Mouse (Mus musculus) liver, embryonic 11.5 days (tissue): ENCODE results near the gene Fkbp9. TPM values are rescaled to one million over a fixed set of nuclear protein-coding genes. Genes with fewer than 3 reads are reported as not detected.
"Not testable (repeated sequence)": the region's sequence is repeated elsewhere in the genome, so short reads cannot be mapped to it uniquely, and the experiment has no call there.

Experiments used
- ATAC-seq: fragments of 200-750 bp; cut with Nextera tagmentation; replicated peaks from 2 replicates; pipeline ENCODE4 v1.8.0; 2017; ENCODE audit warnings: moderate number of reproducible peaks, mild to moderate bottlenecking, moderate TSS enrichment, moderate library complexity; ENCODE audit not compliant: low FRiP score
- DNase-seq: peaks from one replicate; pipeline ENCODE4 v3.0.0-alpha.2; 2017; ENCODE audit warnings: low spot score
- H3K27ac ChIP-seq: fragments of 300-500 bp; sonication (generic); 2 replicates; pipeline ENCODE4 v1.5.1; 2014; ENCODE audit warnings: mild to moderate bottlenecking, low read depth, low read length, control low read depth
- H3K27me3 ChIP-seq: fragments of 300-500 bp; sonication (generic); replicated peaks from 2 replicates; pipeline ENCODE4 v1.6.1; 2014; ENCODE audit warnings: low read length, mixed read lengths; ENCODE audit not compliant: control insufficient read depth, insufficient read depth
- H3K36me3 ChIP-seq: fragments of 300-500 bp; sonication (generic); 2 replicates; pipeline ENCODE4 v1.6.1; 2014; ENCODE audit warnings: mild to moderate bottlenecking, low read length, moderate library complexity, mixed read lengths; ENCODE audit not compliant: control insufficient read depth, insufficient read depth
- H3K4me1 ChIP-seq: fragments of 300-500 bp; sonication (generic); replicated peaks from 2 replicates; pipeline ENCODE4 v1.6.1; 2014; ENCODE audit warnings: low read length, mixed read lengths; ENCODE audit not compliant: control insufficient read depth, insufficient read depth
- H3K4me2 ChIP-seq: fragments of 300-500 bp; sonication (generic); 2 replicates; pipeline ENCODE4 v1.6.1; 2014; ENCODE audit warnings: mild to moderate bottlenecking, control low read depth, moderate library complexity
- H3K4me3 ChIP-seq: fragments of 300-500 bp; sonication (generic); 2 replicates; pipeline ENCODE4 v1.5.1; 2014; ENCODE audit warnings: low read depth, low read length, control low read depth
- H3K9ac ChIP-seq: fragments of 300-500 bp; sonication (generic); 2 replicates; pipeline ENCODE4 v1.6.1; 2014; ENCODE audit warnings: low read depth, low read length, control low read depth
- H3K9me3 ChIP-seq: fragments of 300-500 bp; sonication (generic); 2 replicates; pipeline ENCODE4 v1.6.1; 2016; ENCODE audit warnings: low read length, inconsistent platforms, mixed read lengths; ENCODE audit not compliant: control insufficient read depth
- WGBS: fragments of 180-500 bp; shearing (Covaris S2); extraction: QIAGEN DNeasy Blood & Tissue Kit; methylation state at CpG from one replicate; pipeline ENCODE4 v1.1.7; 2014; 5-methylcytosine and 5-hydroxymethylcytosine counted together
- polyA plus RNA-seq: library from polyadenylated mRNA; unstranded; fragments of >200 nt; fragmentation: Nextera tagmentation; extraction: Ambion mirVana; gene quantifications from 2 replicates; pipeline ENCODE4 v1.2.1, GENCODE M21; 2014

Gene Fkbp9
- polyA plus RNA-seq, 1 experiment from 2014 or later = 56.8 TPM

GRCm38 (mm10) chr6:56850315-56850714, 18.5 kb downstream of the Fkbp9 start:
- Histone ChIP-seq H3K27ac (no peak overlapping the region), H3K4me1 (no peaks in the 10 kb centered on the region; the same call in 1 of the 2 replicates), H3K4me3 (no peak overlapping the region), H3K4me2 (no peak overlapping the region), H3K9ac (no peak overlapping the region), H3K27me3 (no peaks in the 10 kb centered on the region), H3K36me3 (peaks cover 6% of the 10 kb centered on the region), H3K9me3 (no peaks in the 10 kb centered on the region)
- 66% methylated on average over 7 of the region's 7 CpGs for WGBS
- DNase-seq (no peak), ATAC-seq (0 out of 2 replicates have a peak, but pooled peaks have one; percentile 42)

DNA sequence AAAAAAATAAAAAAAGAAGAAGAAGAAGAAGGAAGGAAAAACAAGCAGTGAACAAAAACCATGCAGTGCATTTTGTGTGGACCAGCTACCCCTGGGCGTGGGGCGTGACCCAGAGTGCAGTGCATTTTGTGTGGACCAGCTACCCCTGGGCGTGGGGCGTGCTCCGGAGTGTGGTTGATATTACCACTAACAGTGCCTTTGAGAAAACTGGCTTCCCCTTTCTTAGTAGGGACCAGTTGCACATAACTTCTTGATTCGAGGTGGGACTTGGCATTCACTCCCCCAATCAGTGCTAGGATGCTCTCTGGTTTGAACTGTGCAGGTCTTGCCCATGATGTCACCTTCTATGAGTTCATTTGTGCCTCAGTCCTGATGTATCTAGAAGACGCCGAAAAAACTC, 22.9 kb downstream of the Fkbp9 start:
- Histone ChIP-seq H3K4me3 (no peak overlapping the region), H3K36me3 (peaks cover 6% of the 10 kb centered on the region), H3K4me2 (no peak overlapping the region), H3K27me3 (no peaks in the 10 kb centered on the region), H3K4me1 (no peaks in the 10 kb centered on the region; the same call in 1 of the 2 replicates), H3K9ac (no peak overlapping the region), H3K9me3 (no peaks in the 10 kb centered on the region), H3K27ac (no peak overlapping the region)
- ATAC-seq (no peak), DNase-seq (no peak)
- WGBS = 92% methylated on average over 8 of the region's 8 CpGs

GRCm38 (mm10) chr6:56856748-56857147, 24.9 kb downstream of the Fkbp9 start:
- Histone ChIP-seq H3K9me3 (no peaks in the 10 kb centered on the region), H3K4me3 (no peak overlapping the region), H3K27me3 (no peaks in the 10 kb centered on the region), H3K27ac (no peak overlapping the region), H3K9ac (no peak overlapping the region), H3K4me2 (no peak overlapping the region), H3K4me1 (peaks cover 3% of the 10 kb centered on the region; the same call in 1 of the 2 replicates), H3K36me3 (peaks cover 2% of the 10 kb centered on the region; the same call in 1 of the 2 replicates)
- WGBS = 88% methylated on average over 5 of the region's 5 CpGs
- ATAC-seq (no peak), DNase-seq (no peak)

- Histone ChIP-seq H3K4me2 (no peak overlapping the region), H3K4me1 (peaks cover 6% of the 10 kb centered on the region; the same call in 1 of the 2 replicates), H3K9me3 (no peaks in the 10 kb centered on the region), H3K9ac (no peak overlapping the region), H3K27ac (no peak overlapping the region), H3K36me3 (no peaks in the 10 kb centered on the region), H3K27me3 (no peaks in the 10 kb centered on the region), H3K4me3 (no peak overlapping the region)
- ATAC-seq = peak; percentile 71
- 85% methylated on average over 8 of the region's 8 CpGs for WGBS
- DNase-seq = no peak
These were observed 28.5 kb downstream of the Fkbp9 start for GRCm38 (mm10) chr6:56860205-56860848.

GRCm38 (mm10) chr6:56866899-56867298, 35.0 kb downstream of the Fkbp9 start:
- ATAC-seq, H3K4me2 ChIP-seq, DNase-seq, H3K27me3 ChIP-seq, H3K9me3 ChIP-seq, H3K4me3 ChIP-seq, H3K9ac ChIP-seq, H3K36me3 ChIP-seq, H3K27ac ChIP-seq: not testable (repeated sequence)
- 89% methylated on average over 1 of the region's 1 CpGs for WGBS
- peaks cover 23% of the 10 kb centered on the region for H3K4me1 ChIP-seq

- Histone ChIP-seq H3K27ac (no peak overlapping the region), H3K4me3 (no peak overlapping the region), H3K9ac (no peak overlapping the region), H3K4me1 (peaks cover 23% of the 10 kb centered on the region), H3K27me3 (no peaks in the 10 kb centered on the region), H3K9me3 (no peaks in the 10 kb centered on the region), H3K4me2 (no peak overlapping the region), H3K36me3 (no peaks in the 10 kb centered on the region; the same call in 1 of the 2 replicates)
- 70% methylated on average over 8 of the region's 8 CpGs for WGBS
- peak; percentile 70 for ATAC-seq
- DNase-seq = no peak
These were observed 36.7 kb downstream of the Fkbp9 start for GRCm38 (mm10) chr6:56868565-56868964.

- no peaks in the 10 kb centered on the region; the same call in 1 of the 2 replicates for H3K36me3 ChIP-seq
- H3K4me3 ChIP-seq = no peak overlapping the region
- no peaks in the 10 kb centered on the region for H3K27me3 ChIP-seq
- no peak overlapping the region for H3K9ac ChIP-seq
- H3K9me3 ChIP-seq = no peaks in the 10 kb centered on the region
- 38% methylated on average over 2 of the region's 2 CpGs for WGBS
- H3K4me2 ChIP-seq = no peak overlapping the region
- no peak overlapping the region for H3K27ac ChIP-seq
- H3K4me1 ChIP-seq = peaks cover 23% of the 10 kb centered on the region
- peak; percentile 53; the same call in 1 of the 2 replicates for ATAC-seq
- no peak for DNase-seq
These were observed 38.2 kb downstream of the Fkbp9 start for GRCm38 (mm10) chr6:56870027-56870426.

- no peak for DNase-seq
- Histone ChIP-seq H3K4me3 (no peak overlapping the region), H3K9ac (no peak overlapping the region), H3K36me3 (peaks cover 8% of the 10 kb centered on the region; the same call in 1 of the 2 replicates), H3K4me1 (peaks cover 12% of the 10 kb centered on the region), H3K27me3 (no peaks in the 10 kb centered on the region), H3K4me2 (no peak overlapping the region), H3K27ac (no peak overlapping the region), H3K9me3 (no peaks in the 10 kb centered on the region)
- 59% methylated on average over 4 of the region's 4 CpGs for whole genome bisulfite sequencing
- ATAC-seq = peak; percentile 65
These were observed 45.0 kb downstream of the Fkbp9 start for GRCm38 (mm10) chr6:56876870-56877269.

- Histone ChIP-seq H3K27me3 (no peaks in the 10 kb centered on the region), H3K36me3 (peaks cover 15% of the 10 kb centered on the region; the same call in 1 of the 2 replicates), H3K9me3 (no peaks in the 10 kb centered on the region), H3K27ac (no peak overlapping the region), H3K9ac (no peak overlapping the region), H3K4me3 (no peak overlapping the region), H3K4me1 (peaks cover 12% of the 10 kb centered on the region), H3K4me2 (no peak overlapping the region)
- DNase-seq (no peak), ATAC-seq (no peak)
- 93% methylated on average over 8 of the region's 8 CpGs for WGBS
These were observed 46.1 kb downstream of the Fkbp9 start for GRCm38 (mm10) chr6:56877985-56878384.
